Mouse (Mus musculus) ES-Bruce4 (cell line): Measurements from ENCODE around the gene Gse1.

ENCODE experiments used
- CTCF ChIP-seq: IDR thresholded peaks from one replicate; pipeline ENCODE4 v1.8.1; 2011; ENCODE audit warnings: low read depth, low read length
- EP300 ChIP-seq: IDR thresholded peaks from 2 replicates; pipeline ENCODE4 v1.6.1; 2011; ENCODE audit warnings: low read depth, low read length; ENCODE audit not compliant: insufficient read depth

- TF ChIP-seq CTCF = no peak
- peak; percentile 87 for TF ChIP-seq EP300
Observed at GRCm38 (mm10) chr8:120509136-120510034, 281.1 kb downstream of the Gse1 start.
